Mouse (Mus musculus) CD4-positive helper T cell, adult 2 months (primary cell): Measurements from ENCODE around the gene Zfp691.

ENCODE experiments used
- DNase-seq: peaks from one replicate; pipeline ENCODE4 v3.0.0-alpha.2; 2012; ENCODE audit warnings: low read depth, missing footprints, low spot score

The Zfp691 gene

DNA sequence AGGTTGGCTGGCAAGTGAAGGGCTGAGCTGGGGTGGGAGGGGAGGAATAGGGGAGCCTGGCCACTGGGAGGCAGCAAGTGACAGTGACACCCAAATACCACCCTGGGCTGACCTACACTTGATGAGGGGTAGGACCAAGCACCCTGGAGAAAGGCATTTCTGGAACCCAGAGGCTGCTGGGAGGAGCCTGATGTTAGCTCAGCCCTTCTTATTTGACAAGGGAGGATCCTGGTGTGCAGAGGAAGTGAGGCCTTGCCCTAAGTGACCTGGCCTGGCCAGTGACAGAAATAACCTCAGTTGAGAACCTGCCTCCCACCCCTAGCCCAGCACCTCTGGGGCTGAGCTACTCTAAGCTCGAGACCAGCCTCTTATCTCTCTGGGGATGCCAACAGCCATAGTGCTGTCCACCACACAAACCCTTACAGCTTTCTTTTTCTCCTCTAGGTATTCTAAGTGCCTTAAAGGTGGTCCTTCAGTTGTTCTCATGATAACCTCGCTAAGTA is 49.2 kb downstream of the Zfp691 start:
- no peak for DNase-seq

- DNase-seq, result no peak
These were observed 52.7 kb downstream of the Zfp691 start for GRCm38 (mm10) chr4:119121249-119121648.

DNA sequence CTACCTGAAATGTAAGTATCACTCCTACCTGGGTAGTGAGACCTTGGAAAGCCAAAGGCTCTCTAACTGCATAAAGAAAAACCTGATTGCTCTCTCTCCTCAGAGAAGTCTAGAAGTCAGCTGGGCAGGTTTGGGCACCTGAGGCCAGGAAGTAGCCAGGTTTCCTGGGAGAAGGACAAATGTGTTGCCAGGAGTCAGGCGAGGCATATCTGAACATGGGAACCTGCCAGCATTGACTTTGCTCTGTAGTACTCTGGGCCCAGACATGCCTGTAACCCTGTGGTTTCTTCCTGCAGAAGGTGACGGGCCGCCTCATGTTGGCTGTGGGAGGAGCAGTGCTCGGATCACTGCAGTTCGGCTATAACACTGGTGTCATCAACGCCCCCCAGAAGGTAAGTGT is 53.9 kb downstream of the Zfp691 start:
- no peak for DNase-seq
